Mouse (Mus musculus) left cerebral cortex, postnatal 10 days (tissue): Measurements from ENCODE around the gene Limch1. TPM values are rescaled to one million over a fixed set of nuclear protein-coding genes. Genes with fewer than 3 reads are reported as not detected.

Experiments
- DNase-seq, 2 experiments: peaks; one replicate each; pipeline ENCODE4 v3.0.0; 2021 to 2022; ENCODE audit warnings: low spot score in 2 of 2, mixed read lengths in 1 of 2; ENCODE audit errors: extremely low spot score in 1 of 2
- intact Hi-C: fragments of 180-260 bp; cut with DNase I; formaldehyde crosslinking; loops from one replicate; pipeline ENCODE4 v1.15.1; 2025
- total RNA-seq, 2 experiments: library from RNA; stranded (reverse); gene quantifications; 2 replicates each; pipeline ENCODE4 v1.2.3; 2021

Gene Limch1
- total RNA-seq, 2 experiments from 2014 or later = 114 TPM

GRCm38 (mm10) chr5:66855358-66856107 lies 109.9 kb downstream of the Limch1 start:
- intact Hi-C loops = no loop called here
- no peak for DNase-seq

- no peak for DNase-seq
- intact Hi-C loops = no loop called here
Observed at GRCm38 (mm10) chr5:66859506-66859905, 113.9 kb downstream of the Limch1 start.

GRCm38 (mm10) chr5:66861232-66862035 lies 115.8 kb downstream of the Limch1 start:
- peak in 1 of 2 experiments; percentile 42 for DNase-seq
- intact Hi-C loops = no loop called here

GRCm38 (mm10) chr5:66862151-66862550 lies 116.5 kb downstream of the Limch1 start:
- DNase-seq = no peak
- intact Hi-C loops = no loop called here

- peak in 1 of 2 experiments; percentile 52 for DNase-seq
- intact Hi-C loops = no loop called here
Observed at GRCm38 (mm10) chr5:66865229-66865628, 119.6 kb downstream of the Limch1 start.

- DNase-seq = peak; percentile 69 to 73
- intact Hi-C loops = no loop called here
Observed at GRCm38 (mm10) chr5:66866019-66866418, 120.4 kb downstream of the Limch1 start.

GRCm38 (mm10) chr5:66869545-66869944 lies 123.9 kb downstream of the Limch1 start:
- intact Hi-C loops = no loop called here
- DNase-seq = no peak

GRCm38 (mm10) chr5:66871521-66872050 lies 126.0 kb downstream of the Limch1 start:
- DNase-seq = no peak
- intact Hi-C loops = no loop called here

- intact Hi-C loops = no loop called here
- DNase-seq = no peak
Observed at GRCm38 (mm10) chr5:66872053-66872452, 126.4 kb downstream of the Limch1 start.

GRCm38 (mm10) chr5:66872681-66873080 lies 127.1 kb downstream of the Limch1 start:
- intact Hi-C loops = no loop called here
- no peak for DNase-seq

- intact Hi-C loops = no loop called here
- no peak for DNase-seq
Observed at GRCm38 (mm10) chr5:66876018-66876805, 130.6 kb downstream of the Limch1 start.

- no peak for DNase-seq
- intact Hi-C loops = no loop called here
Observed at GRCm38 (mm10) chr5:66877066-66877465, 131.4 kb downstream of the Limch1 start.

GRCm38 (mm10) chr5:66881901-66882341 lies 136.3 kb downstream of the Limch1 start:
- intact Hi-C loops = no loop called here

GRCm38 (mm10) chr5:66882718-66883117 lies 137.1 kb downstream of the Limch1 start:
- intact Hi-C loops = no loop called here
- DNase-seq = no peak

More at GRCm38 (mm10) chr5:66881901-66882341, 136.3 kb downstream of the Limch1 start:
- no peak for DNase-seq

GRCm38 (mm10) chr5:66884505-66884904 lies 138.9 kb downstream of the Limch1 start:
- DNase-seq = no peak
- intact Hi-C loops = no loop called here

GRCm38 (mm10) chr5:66886410-66887120 lies 140.9 kb downstream of the Limch1 start:
- no peak for DNase-seq

GRCm38 (mm10) chr5:66888061-66888460 lies 142.4 kb downstream of the Limch1 start:
- intact Hi-C loops = no loop called here
- DNase-seq = no peak

More at GRCm38 (mm10) chr5:66886410-66887120, 140.9 kb downstream of the Limch1 start:
- intact Hi-C loops = no loop called here

- intact Hi-C loops = no loop called here
- DNase-seq = peak; percentile 52 to 77
Observed at GRCm38 (mm10) chr5:66889337-66889736, 143.7 kb downstream of the Limch1 start.
